Mouse (Mus musculus) fat pad, adult 2 months (tissue): ENCODE measurements around the gene Olfr1420.
"Not testable (repeated sequence)": the region's sequence is repeated elsewhere in the genome, so short reads cannot be mapped to it uniquely, and the experiment has no call there.

Source experiments
- DNase-seq: peaks from one replicate; pipeline ENCODE4 v3.0.0-alpha.2; 2011; ENCODE audit warnings: low read depth, low spot score; ENCODE audit errors: extremely low read depth

Olfr1420 gene

GRCm38 (mm10) chr19:11886265-11886664 is at the start of gene Olfr1420:
TSS of gene Olfr1420 (plus strand) at chr19:11886565.
- no peak for DNase-seq

- no peak for DNase-seq
Observed at GRCm38 (mm10) chr19:11839119-11839518, 47.2 kb upstream of the Olfr1420 start, which contains the start of gene Olfr1417. TSS of gene Olfr1417 (minus strand) at chr19:11839219.

- DNase-seq = no peak
Observed at GRCm38 (mm10) chr19:11846333-11846732, 40.0 kb upstream of the Olfr1420 start.

- no peak for DNase-seq
Observed at GRCm38 (mm10) chr19:11852652-11853051, 33.7 kb upstream of the Olfr1420 start.

GRCm38 (mm10) chr19:11854821-11855220 is 31.5 kb upstream of the Olfr1420 start:
- no peak for DNase-seq

GRCm38 (mm10) chr19:11856506-11856905 is 29.9 kb upstream of the Olfr1420 start:
- no peak for DNase-seq

- no peak for DNase-seq
Observed at GRCm38 (mm10) chr19:11860966-11861365, 25.4 kb upstream of the Olfr1420 start, which contains the start of gene Olfr1418. TSS of gene Olfr1418 (minus strand) at chr19:11861066.

GRCm38 (mm10) chr19:11867837-11868236 is 18.5 kb upstream of the Olfr1420 start:
- DNase-seq = no peak

GRCm38 (mm10) chr19:11875006-11875405 is 11.4 kb upstream of the Olfr1420 start, which contains the start of gene Olfr1419:
TSS of gene Olfr1419 (minus strand) at chr19:11875106.
- DNase-seq = no peak

GRCm38 (mm10) chr19:11878404-11878803 is 8.0 kb upstream of the Olfr1420 start:
- not testable (repeated sequence) for DNase-seq

GRCm38 (mm10) chr19:11911021-11911420 is 24.7 kb downstream of the Olfr1420 start:
- DNase-seq = no peak

- no peak for DNase-seq
Observed at GRCm38 (mm10) chr19:11911603-11912002, 25.2 kb downstream of the Olfr1420 start.

- DNase-seq = peak; percentile 63
Observed at GRCm38 (mm10) chr19:11912037-11912532, 25.7 kb downstream of the Olfr1420 start, which contains the start of gene Patl1. TSS of gene Patl1 (plus strand) at chr19:11912399.

- DNase-seq = no peak
Observed at GRCm38 (mm10) chr19:11912533-11913121, 26.3 kb downstream of the Olfr1420 start.

- DNase-seq = no peak
Observed at GRCm38 (mm10) chr19:11915804-11916203, 29.4 kb downstream of the Olfr1420 start.

- DNase-seq = no peak
Observed at GRCm38 (mm10) chr19:11922068-11922467, 35.7 kb downstream of the Olfr1420 start.

- DNase-seq = not testable (repeated sequence)
Observed at GRCm38 (mm10) chr19:11922515-11922914, 36.1 kb downstream of the Olfr1420 start.

GRCm38 (mm10) chr19:11926380-11926779 is 40.0 kb downstream of the Olfr1420 start:
- no peak for DNase-seq

- no peak for DNase-seq
Observed at GRCm38 (mm10) chr19:11928025-11928748, 41.8 kb downstream of the Olfr1420 start.

GRCm38 (mm10) chr19:11946460-11946859 is 60.1 kb downstream of the Olfr1420 start:
- not testable (repeated sequence) for DNase-seq
